Comparison of ENCODE assay signal across 7 mouse cellular contexts in the genomic region with DNA sequence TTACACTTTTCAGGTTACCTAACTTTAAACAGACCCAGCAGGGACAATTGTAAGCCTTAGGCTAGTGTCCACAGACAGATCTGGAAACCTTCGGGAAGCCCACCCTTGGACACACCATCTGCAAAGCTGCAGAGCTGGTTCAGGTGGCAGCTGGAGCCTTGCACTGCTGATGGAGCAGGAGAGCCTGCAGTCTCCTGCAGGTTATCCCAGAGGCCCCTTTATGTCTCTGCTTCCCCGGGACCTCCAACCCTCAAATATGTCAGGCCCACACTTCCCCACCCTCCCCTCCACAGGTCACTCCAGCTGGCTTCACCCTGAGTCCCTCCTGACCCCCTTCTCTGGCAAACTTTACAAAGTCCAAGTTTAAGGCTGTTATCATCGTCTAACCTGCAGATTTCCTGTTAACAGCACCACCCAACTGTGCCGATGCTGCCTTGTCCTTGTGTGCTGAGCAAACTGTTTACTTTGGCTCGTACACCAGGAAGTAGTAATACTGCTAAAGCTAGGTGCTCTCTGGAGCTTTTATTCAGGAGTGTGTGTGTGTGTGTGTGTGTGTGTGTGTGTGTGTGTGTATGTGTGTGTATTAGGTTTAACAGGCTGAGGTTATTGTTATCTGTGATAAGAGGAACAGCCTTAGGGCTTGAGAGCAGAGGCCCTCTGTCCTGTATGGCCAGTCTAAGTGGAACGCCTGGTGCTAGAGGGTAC. TPM values are rescaled to one million over a fixed set of nuclear protein-coding genes. Genes with fewer than 3 reads are reported as not detected.
DNase-seq lines count a peak whose midpoint lies in the region; ATAC-seq and TF ChIP-seq lines count a peak whose summit lies in the region.
"Not testable (repeated sequence)": the region's sequence is repeated elsewhere in the genome, so short reads cannot be mapped to it uniquely, and the experiment has no call there.

No protein-coding gene starts in this region.

- intact Hi-C loops in heart, adult 2 months (cut with DNase I); heart, postnatal 25 days (cut with DNase I): not testable (repeated sequence)

- not testable (repeated sequence) for H3K27me3 ChIP-seq in heart, adult 2 months (ENCODE audit: control insufficient read depth, insufficient read depth, low read length); limb, embryonic 12.5 days; lung, embryonic 14.5 days (ENCODE audit: insufficient read depth, low read length); spleen, adult 2 months (ENCODE audit: control insufficient read depth, insufficient read depth, low read length)

- not testable (repeated sequence) for H3K36me3 ChIP-seq in heart, adult 2 months (ENCODE audit: control insufficient read depth, insufficient read depth, low read length); limb, embryonic 12.5 days; lung, embryonic 14.5 days (ENCODE audit: insufficient read depth); spleen, adult 2 months (ENCODE audit: control insufficient read depth, insufficient read depth, low read length)

- H3K9ac ChIP-seq in heart, adult 2 months (ENCODE audit: low read depth, low read length); limb, embryonic 12.5 days (replicated peaks); lung, embryonic 14.5 days: not testable (repeated sequence)

- peak; percentile 13; the same call in 1 of the 2 replicates for TF ChIP-seq POLR2A in heart, adult 2 months (IDR thresholded peaks at IDR 0.05; ENCODE audit: insufficient read depth, low read depth, low read length)
- not testable (repeated sequence) for TF ChIP-seq POLR2A in spleen, adult 2 months (IDR thresholded peaks at IDR 0.05; ENCODE audit: low read depth, low read length)

- H3K27ac ChIP-seq in heart, adult 2 months = peak overlapping the region; percentile 68
- H3K27ac ChIP-seq in limb, embryonic 12.5 days = peak overlapping the region; percentile 29; the same call in 1 of the 2 replicates
- peak overlapping the region; percentile 78 for H3K27ac ChIP-seq in lung, embryonic 14.5 days (ENCODE audit: low read depth)
- H3K27ac ChIP-seq in spleen, adult 2 months (ENCODE audit: insufficient read depth, low read length) = peak overlapping the region; percentile 45

- H3K9me3 ChIP-seq in limb, embryonic 12.5 days; lung, embryonic 14.5 days (ENCODE audit: low read depth, low read length): not testable (repeated sequence)

- H3K4me3 ChIP-seq in heart, adult 2 months; limb, embryonic 12.5 days (replicated peaks); lung, embryonic 14.5 days (ENCODE audit: low read depth, low read length); spleen, adult 2 months (ENCODE audit: extremely low read depth, insufficient read depth, insufficient read length): not testable (repeated sequence)

- H3K79me2 ChIP-seq in heart, adult 2 months (replicated peaks; ENCODE audit: control insufficient read depth, insufficient read depth, low read length) = not testable (repeated sequence)

- TF ChIP-seq EP300 in heart, adult 2 months (IDR thresholded peaks at IDR 0.05; ENCODE audit: insufficient read depth, low read depth, low read length) = peak; percentile 95

- H3K4me1 ChIP-seq in heart, adult 2 months (ENCODE audit: control insufficient read depth, insufficient read depth, low read length) = peaks cover 12% of the 10 kb centered on the region
- not testable (repeated sequence) for H3K4me1 ChIP-seq in limb, embryonic 12.5 days (replicated peaks); lung, embryonic 14.5 days (ENCODE audit: insufficient read depth)
- peaks cover 17% of the 10 kb centered on the region for H3K4me1 ChIP-seq in spleen, adult 2 months (ENCODE audit: control insufficient read depth, insufficient read depth, insufficient read length)

- TF ChIP-seq CTCF in heart, adult 2 months (IDR thresholded peaks at IDR 0.05); lung, embryonic 14.5 days (IDR thresholded peaks at IDR 0.05; ENCODE audit: low read depth); spleen, adult 2 months (IDR thresholded peaks at IDR 0.05; ENCODE audit: extremely low read depth, insufficient read depth, insufficient read length, insufficient replicate concordance): not testable (repeated sequence)

- not testable (repeated sequence) for ATAC-seq in limb, embryonic 12.5 days (ENCODE audit: insufficient number of reproducible peaks, insufficient read depth, low FRiP score, low TSS enrichment, low read depth)
- peak; percentile 90 for ATAC-seq in lung, embryonic 14.5 days (ENCODE audit: insufficient read depth)

- peak; percentile 64 for DNase-seq in adrenal gland, postnatal 14 days
- DNase-seq in heart, adult 2 months = peak; percentile 34 to 65
- DNase-seq in heart, postnatal 25 days (ENCODE audit: low spot score) = peak; percentile 42
- DNase-seq in kidney, adult 8-10 months = peak; percentile 37 to 57
- DNase-seq in lung, embryonic 14.5 days = peak; percentile 69
- DNase-seq in spleen, adult 2 months (ENCODE audit: low read depth in 1 of 2, low spot score in 2 of 2) = not testable (repeated sequence)

- not testable (repeated sequence) for H3K4me2 ChIP-seq in limb, embryonic 12.5 days
- H3K4me2 ChIP-seq in lung, embryonic 14.5 days = peak overlapping the region; percentile 20; the same call in 1 of the 2 replicates

- WGBS in heart, adult 2 months = 48% methylated on average over 6 of the region's 6 CpGs
- 67% methylated on average over 6 of the region's 6 CpGs for WGBS in limb, embryonic 12.5 days
- WGBS in lung, embryonic 14.5 days = 20% methylated on average over 6 of the region's 6 CpGs
- WGBS in spleen, adult 2 months = 38% methylated on average over 6 of the region's 6 CpGs

RNA-seq across cellular contexts. Expression of gene Smpd3, which starts 29.6 kb away (rescaled TPM):
- 9.6 and 10.2 TPM in 2 replicates for total RNA-seq in adrenal gland, postnatal 14 days (2021)
- 1 to 10 TPM; 3.1 TPM for total RNA-seq in heart, adult 2 months (2021)
- polyA plus RNA-seq in heart, adult 2 months (2012; rRNA removed) = 2.1 and 2.4 TPM in 2 replicates
- total RNA-seq in heart, postnatal 25 days (2021) = 1 to 10 TPM; 3.6 to 4.9 TPM
- 0.46 and 3.4 TPM in 2 replicates for polyA plus RNA-seq in limb, embryonic 12.5 days (2016; fragmentation: Nextera tagmentation; extraction: Ambion mirVana)
- 0.57 and 0.93 TPM in 2 replicates for polyA plus RNA-seq in lung, embryonic 14.5 days (2014; fragmentation: Nextera tagmentation; extraction: Ambion mirVana)
- polyA plus RNA-seq in spleen, adult 2 months (2012; rRNA removed) = 1.1 and 1.4 TPM in 2 replicates
